Mouse (Mus musculus) heart, adult 8-10 months (tissue): ENCODE measurements at regions not wholly inside any gene's neighbourhood (a gene's known extent, or its start where the extent isn't known, plus 50 kb on each side); places are given as distances from the start of the nearest gene placed in this dataset.

Source experiments
- DNase-seq: peaks from one replicate; pipeline ENCODE4 v3.0.0; 2022; ENCODE audit warnings: low spot score

DNA sequence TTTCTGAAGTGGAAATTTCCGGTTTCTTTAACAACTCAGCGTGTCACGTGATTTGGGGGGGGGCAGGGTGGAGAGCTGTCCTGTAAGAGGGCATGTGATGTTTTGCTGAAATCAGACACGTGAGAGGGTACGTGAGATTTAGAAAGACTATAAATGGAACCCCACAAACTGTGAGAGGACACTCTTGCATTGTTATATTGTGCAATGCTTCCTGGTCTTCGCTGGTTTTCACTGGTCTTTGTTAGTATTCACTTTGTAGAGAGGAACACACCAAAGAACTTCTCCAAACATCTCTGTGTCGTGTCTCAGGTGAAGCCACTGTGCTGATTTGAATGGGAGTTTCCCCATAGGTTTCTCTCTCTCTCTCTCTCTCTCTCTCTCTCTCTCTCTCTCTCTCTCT lies 163.2 kb upstream of the Jun start:
- no peak for DNase-seq

DNA sequence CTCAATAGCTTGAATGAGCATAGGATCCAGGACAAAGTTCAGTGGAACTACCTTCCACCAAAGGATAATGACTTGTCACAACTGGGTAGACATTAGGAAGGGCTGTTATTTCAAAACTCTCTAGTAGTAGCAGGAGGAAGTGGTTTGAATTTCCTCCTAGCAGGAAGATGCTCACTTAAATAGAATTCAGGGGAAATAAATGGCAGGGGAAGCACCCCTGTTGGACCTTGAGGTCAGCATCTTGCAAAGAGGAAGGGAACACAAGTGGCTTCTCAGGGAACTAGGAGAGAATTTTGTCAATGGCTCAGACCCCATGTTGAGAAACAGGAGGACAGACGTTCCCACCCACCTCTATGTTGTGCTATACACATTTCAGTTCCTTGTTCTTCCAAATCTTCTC lies 178.4 kb upstream of the Jun start:
- DNase-seq, result no peak

DNA sequence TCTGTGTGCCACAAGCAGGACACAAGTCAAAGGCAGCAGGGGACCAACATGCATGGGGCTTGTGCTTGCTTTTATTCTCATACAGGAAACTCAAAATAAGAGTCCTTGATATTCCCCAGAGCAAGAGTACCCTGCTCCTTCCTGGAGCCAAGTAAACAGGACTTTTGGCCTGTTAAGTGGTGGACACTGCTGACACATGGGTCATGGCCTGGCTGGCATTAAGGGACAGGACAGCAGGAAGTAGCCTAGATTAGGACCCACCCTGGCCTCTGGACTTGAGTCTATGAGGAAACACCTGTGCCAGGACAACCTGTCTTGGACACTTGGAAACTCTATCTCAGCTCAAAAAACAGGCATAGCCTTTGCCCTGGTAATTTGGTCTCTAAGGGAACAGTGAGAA lies 181.0 kb upstream of the Jun start:
- DNase-seq, result no peak

DNA sequence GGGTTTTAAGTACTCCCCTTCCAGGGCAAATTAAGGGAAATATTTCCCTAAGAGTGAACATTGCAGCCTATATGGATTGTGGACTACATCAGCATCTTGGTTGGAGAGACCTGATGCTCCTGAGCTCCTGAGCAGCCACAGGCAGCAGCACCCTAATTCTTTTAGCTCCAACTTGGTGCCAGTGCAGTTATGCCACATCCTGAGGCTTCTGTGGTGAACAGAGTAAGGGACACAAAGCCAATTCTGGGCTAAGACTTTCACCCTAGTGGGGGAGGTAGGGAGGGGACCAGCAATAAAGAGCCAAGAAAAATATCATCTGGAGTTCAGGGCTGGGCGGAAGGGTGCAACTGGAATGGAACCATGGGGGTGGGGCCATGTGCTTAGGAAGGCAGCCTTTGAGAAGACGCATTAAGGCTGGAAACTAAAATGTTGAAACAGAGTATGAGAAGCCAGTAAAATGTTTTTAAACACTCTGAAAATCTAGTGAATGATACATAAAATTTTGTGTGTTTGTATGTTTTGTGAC lies 182.1 kb upstream of the Jun start:
- peak; percentile 64 for DNase-seq

DNA sequence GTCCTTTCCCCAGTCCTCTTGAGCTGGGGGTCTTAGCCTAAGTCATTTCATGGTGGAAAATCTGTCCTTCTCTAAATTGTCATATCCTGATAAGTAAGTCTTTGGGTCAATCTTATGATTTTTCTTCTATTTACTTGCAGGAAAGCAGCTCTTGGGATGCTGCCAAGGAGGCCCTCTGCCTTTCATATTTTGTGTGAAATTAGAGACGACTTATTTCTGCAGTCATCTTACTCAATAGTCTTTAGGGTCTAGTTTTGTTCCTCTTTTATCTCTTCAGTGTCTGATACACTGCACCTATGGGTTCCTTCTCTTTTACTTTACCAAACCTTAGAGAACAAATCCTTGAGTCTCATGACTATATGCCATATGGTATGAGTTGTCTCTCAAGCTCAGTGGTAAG lies 196.0 kb upstream of the Jun start:
- DNase-seq, result no peak

DNA sequence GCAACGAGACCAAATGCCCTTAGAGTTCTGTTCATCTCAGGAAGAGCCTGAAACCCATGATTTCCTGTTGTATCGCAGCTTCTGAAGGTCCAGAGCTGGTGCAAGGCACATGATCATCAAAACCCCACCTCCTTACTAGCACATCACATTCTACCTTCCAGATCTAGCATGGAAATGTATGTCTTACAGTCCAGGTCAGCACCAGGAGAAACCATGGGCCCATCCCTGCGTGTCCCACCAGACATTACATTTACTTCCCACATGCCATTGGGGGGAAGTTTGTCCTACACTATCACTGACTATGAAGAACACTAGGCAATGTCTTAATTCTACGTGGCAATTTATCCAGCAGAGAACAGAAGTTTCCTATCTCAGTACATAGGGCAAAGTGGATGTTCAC lies 197.0 kb upstream of the Jun start:
- DNase-seq, result no peak

DNA sequence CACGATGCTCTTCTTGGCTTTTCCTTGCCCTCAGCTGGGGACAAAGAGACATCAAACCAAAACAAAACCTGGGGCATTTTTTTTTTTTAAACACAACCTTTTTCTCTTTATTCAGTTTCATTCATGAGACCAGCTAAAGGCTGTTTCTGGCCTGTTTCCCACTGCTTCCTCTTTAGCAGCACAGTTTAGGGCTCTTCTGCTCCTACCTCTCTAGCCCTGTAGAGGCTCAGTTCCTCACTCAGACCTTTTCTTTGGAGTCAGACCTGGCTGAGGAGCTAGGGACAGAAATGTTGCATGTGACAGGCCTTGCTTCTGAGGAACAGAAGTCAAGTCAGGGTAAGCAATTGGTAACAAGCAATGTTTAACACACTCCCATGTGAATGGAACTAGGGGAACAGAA lies 198.1 kb upstream of the Jun start:
- no peak for DNase-seq

DNA sequence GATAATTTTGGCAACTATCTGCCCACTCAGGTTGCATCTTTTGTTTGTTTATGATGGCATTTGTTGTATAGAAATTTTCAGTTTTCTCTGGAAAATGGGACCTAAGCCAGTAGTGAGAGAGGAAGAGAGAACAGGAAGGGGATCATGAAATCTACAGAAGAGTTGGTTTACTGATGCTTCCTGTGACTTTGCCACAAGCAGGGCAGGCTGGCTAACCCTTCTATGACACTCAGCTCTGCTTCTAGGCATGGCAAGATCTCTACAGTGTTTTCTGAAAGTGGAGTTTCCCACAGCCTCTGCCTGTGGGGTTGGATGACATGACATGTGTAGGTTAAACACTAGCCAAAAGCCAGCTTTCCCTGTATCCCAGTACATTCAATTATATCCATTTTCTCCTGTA lies 217.7 kb upstream of the Jun start:
- DNase-seq, result no peak

DNA sequence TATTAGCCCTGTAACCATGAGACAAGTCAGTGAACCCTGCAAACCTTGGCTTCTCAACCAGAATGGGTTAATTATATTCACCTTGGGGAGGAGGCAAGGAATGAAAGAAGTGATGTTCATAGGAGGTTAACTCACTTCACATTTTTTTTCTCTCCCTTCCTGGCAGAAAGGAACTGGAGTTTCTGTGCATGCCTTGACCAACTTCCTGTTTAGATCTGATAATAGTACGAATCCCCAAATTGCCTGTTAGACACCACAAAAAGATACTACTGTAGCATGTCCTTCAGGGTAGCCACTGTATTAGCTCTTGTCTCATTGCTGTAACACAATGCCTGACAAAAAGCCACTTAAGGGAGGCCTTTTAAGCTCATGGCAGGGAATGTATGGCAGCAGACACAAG lies 218.4 kb upstream of the Jun start:
- no peak for DNase-seq

DNA sequence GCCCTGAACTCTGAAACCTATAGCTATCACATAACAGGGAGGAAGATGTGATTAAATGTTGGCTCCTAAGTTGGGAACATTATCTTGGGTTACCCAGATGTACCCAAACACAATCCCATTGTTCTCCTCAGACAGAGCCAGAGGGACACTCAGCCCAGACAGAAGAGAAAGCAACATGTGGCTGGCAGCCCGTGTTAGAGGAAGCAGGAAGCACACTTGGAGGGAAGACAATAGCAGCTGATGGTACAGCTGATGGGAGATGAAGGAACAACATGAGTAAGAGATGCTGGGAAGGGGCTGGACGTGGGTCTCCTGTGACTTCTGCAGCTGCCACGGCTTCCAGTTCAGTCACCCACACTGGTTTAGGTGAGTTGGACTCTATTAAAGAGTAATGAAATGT lies 224.2 kb upstream of the Jun start:
- DNase-seq, result no peak

DNA sequence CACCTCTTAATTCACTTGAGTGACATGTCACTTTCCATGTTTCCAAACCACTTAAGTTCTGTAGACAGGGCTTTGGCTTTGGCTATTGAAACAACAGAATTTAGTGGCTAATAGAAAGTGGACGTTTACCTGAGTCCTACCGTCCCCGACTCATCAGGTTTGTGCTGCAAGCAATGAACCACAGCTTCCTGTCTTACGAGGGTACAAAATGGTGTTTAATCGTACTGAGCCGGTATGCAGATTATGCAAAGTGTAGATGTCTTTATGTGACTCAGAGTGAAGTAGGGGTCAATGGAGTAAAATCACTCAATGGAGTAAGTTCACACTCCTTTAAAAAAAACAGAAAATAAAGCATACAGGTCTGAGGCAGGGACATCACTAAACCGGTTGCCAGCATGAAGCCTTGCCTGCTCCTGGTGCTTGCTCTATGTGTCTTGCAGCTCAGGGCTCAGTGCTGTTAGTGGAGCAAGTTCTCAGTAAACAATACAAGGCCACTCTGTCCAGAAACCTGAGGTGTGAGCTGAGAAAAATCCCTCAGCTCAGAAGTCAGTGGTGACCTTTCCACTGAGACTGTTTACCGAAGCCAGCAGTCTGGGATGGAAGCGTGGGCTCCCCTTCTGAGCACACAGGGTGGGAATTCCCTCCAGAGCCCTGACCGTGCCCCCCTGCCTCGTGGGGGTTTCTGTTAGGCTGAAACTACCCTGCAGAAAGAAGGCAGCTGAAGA lies 226.1 kb upstream of the Jun start:
- no peak for DNase-seq

DNA sequence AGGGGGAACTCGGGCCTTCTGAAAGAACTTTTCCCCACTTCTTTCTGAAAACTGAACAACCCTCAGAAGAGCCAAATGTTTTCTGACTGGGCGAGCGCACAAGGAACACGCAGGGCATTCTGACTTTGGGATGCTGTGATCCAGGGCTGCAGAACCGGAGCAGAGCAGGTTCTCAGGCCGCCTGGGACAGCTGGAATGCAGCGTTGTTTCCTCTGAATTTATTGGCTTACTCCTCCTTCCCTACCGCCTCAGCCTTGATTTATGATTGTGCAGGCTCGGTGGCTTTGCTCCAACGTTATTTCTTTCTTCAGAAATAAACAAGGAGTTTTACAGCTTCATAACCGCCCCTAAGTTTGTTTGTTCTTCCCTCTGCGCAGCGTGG lies 226.7 kb upstream of the Jun start:
- DNase-seq, result no peak

DNA sequence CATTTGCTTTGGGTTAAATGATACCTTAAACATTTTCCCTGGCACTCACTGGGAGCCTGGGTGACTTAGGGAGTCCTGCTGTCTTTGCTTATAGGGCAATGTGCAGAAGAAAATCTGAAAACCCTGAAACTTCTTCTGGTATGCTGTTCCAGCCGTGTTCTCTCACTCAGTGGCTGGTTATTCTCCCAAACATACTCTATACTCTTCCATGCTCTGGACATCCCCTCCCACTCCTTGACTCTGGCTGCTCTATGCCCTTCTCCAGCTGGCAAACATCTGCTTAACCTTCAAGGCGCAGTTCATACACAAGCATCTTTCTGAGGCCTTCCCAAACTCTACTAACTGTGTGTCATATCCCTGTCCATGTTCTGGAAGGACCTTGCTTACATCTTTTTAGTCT lies 227.2 kb upstream of the Jun start:
- DNase-seq, result no peak

DNA sequence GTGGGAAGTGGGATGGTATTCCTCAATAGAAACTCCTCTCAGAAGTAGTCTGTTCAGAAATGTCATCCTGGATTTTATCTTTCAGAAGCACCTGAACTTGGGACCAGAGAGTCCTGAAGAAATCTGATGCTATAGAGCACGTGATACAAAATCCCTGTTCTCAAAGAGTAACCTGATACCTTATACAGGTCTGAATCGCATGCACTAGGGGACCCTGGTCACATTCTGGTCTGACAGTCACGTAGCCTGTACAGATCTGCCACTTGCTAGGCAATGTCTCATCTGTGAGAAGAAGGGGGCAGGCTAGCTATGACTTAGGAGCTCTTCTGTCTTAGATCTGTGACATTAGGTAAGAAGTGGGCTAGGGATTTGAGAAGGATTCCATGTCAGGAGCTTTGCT lies 230.1 kb upstream of the Jun start:
- no peak for DNase-seq

DNA sequence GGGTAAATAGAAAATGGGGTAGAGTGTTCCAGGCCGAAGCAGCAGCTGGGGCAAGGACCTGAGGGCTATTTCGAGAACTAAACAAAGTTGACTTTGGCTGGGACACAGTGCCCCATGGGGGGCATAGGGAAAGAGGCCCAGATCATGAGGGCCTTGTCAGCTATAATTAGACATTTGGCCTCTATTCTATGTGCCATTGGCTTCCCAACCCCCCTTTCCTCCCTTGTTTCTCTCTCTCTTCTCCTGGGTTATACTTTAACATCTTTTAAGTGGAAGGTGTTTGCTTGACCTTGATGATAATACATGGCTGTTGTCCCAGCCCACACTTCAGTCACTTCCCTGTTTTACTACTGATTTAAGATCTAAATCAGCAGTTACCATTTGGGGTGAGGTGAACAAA lies 231.8 kb upstream of the Jun start:
- peak; percentile 68 for DNase-seq

DNA sequence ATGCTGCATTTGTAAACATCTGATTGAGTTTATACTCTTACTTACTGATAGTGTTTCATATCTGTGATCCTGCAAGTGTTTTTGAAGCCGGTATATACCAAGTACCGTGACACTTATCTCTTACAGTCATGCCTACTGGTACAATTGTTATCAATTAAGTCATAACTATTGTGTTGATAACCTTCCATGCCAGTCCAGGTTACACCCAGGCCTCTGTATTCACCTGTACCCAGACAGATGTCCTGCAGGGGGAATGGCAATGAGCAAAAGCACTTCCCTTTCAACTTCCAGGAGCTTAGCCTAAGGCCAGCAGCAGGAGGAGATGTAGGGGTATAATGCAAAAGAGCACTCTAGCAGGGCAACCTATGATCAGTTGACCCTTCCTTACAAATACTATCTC lies 232.2 kb upstream of the Jun start:
- no peak for DNase-seq

DNA sequence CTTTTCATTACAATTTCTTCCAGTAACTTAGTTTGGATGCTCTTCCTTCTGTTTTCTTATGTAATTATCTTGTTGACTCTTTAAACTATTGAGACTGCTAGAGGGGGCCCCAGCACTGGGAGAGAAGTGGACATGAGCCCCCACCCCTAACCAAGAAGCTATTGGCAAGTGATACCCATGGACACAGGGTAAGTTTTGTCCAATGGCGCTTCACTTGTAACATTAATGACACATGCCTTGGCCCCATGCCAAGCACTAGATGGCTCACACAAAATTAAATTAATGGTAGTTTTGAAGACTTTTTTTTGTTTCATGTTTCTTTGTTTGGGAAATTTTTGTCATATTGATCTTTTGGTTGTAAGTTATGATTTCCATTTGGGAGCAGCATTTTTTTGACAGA lies 232.7 kb upstream of the Jun start:
- DNase-seq, result no peak

DNA sequence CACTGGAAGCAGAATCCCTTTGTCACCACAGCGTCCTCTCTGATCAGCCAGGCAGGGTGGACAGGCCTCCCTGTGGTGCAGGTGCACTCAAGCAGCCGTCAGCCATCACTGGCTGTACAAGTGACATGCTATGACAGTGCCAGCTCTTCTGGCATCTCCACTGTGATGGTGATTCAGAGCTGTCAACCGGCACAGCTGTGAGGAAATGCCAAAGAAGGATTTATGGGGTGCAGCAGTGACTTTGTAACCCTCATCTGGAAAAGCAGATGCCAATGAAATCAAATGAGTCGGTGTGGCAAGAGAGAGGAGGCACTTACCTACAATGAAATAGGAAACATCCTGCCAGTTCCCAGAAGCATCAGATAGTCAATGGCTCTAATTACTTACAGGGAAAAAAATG lies 238.3 kb upstream of the Jun start:
- DNase-seq, result no peak

DNA sequence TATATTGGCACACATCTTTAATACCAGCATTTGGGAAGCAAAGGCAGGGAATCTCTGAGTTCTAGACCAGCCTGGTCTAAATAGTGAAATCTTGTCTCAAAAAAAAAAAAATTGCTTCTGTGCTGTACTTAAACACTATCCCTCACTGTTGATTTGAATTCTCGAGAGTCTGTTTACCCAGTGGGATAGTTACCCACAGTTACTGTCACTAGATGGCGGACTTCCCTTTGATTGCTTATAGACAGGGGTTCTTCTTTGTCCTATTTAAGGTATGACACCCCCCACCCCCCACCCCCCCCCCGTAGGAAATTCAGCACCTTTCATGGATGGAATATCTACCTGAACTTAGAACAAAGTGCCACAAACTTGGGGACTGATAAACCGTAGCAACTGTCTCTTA lies 242.1 kb upstream of the Jun start:
- DNase-seq, result no peak

DNA sequence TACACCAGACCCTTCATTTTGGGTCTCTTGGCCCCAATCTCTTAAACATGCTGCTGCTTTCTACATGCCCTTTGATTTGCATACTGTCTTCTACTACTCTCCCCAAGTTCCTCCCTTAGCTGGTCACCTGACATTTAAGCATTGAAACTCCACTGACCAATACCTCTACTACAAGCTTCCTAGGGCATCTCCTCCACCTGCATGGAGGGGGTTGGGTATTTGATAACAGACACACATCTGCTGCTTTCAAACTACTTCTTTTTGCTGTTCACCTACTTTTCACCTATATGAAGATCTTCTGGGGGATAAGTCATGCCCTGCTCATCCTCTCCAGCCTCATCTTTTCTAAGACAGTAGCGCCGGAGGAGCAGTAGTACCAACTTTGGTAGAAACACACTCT lies 249.9 kb upstream of the Jun start:
- no peak for DNase-seq

DNA sequence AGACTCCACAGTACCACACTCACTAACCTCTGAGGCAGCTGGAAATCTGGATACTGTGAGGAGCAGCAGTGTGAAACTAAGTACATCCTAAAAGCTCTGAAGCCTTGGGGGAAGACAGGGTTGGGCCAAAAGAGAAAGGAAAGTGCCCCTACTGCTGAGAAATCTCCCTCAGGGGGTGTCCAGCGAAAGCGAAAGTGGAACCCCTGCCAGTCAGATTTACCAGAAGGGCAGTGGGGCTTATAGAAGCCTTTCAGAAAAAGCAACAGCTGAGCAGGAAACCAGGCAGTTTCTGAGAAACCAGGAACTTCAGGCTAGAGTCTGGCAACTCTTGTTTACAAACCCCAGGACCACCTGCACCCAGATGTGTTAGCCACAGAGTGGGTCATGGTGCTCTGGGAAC lies 251.3 kb upstream of the Jun start:
- peak; percentile 50 for DNase-seq

DNA sequence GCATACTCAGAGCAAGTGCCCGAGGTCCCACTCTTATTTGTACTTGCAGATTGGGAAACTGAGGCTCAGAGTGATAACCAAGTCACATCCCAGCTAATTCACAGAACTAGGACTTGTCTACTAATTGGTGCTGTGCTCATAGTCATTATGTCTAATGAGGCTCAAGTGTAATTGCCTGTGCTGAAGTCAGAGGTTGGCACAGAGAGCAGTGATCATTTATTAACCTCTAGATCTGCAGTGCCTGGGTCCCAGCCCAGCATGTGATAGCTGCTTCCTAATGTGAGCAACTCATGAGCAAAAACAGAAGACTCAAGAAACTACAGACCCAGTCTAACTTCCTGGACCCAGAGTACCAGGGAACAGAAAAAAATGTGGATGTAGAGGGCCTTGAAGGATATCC lies 252.0 kb upstream of the Jun start:
- no peak for DNase-seq

DNA sequence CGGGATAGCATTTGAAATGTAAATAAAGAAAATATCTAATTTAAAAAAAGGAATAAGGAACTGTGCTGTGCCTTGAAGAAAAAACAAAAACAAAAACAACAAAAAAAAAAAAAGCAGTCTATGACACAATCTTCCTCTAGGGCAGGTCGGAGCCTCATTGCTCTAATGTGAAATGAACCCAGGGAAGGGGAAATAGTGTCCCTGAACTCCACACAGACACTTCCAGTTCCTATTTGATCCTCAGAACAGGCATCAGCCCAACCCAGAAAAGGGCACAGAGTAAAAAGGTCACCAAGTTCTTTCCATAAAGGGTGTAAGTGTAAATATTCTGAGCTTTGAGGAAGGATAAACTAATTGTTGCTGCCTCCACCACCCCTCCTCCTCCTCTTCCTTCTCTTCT lies 250.2 kb upstream of the Fggy start:
- DNase-seq, result no peak

DNA sequence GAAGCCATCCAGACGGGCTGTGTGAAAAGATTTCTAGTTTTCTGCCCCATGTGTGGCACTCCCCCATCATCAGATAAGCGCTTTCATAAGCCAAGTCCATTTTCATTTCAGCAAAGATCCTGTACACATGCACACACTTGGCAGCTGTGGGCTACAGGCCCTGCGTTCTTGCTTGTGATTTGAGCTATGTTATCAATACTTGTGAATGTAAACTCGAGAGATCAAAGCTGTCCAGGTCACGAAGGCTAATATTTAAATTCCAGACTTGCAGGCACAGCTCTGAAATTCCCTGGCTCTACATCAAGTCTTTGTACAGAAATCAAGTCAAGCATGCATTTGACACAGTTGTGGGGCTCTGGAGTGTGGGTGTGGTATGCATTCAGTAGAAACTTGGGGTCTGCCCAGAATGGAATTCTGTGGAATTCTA lies 248.8 kb upstream of the Fggy start:
- no peak for DNase-seq
